Mouse (Mus musculus): ENCODE data around the gene Rab3ip.

The Rab3ip gene

DNA sequence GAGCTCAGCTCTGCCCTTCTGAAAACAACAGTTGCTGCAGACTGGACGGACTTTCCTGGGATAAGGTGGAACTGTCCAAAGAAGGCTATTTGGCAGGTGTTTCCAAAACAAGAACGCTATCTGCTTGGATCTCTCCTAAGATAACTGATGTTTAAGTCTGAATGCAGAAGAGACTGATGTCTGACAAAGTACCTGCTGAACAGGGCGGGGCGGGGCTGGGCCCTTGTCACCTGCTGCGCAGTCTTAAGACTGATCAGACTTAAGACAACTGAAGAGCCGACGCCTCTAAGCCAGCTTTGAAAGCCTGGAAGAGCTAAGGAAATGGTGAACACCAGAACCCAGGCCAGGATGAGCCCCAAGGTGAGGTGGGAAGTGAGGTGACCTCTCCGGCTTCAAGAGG lies 29.9 kb downstream of the Rab3ip start:
- 95% methylated on average over 8 of the region's 8 CpGs for WGBS

DNA sequence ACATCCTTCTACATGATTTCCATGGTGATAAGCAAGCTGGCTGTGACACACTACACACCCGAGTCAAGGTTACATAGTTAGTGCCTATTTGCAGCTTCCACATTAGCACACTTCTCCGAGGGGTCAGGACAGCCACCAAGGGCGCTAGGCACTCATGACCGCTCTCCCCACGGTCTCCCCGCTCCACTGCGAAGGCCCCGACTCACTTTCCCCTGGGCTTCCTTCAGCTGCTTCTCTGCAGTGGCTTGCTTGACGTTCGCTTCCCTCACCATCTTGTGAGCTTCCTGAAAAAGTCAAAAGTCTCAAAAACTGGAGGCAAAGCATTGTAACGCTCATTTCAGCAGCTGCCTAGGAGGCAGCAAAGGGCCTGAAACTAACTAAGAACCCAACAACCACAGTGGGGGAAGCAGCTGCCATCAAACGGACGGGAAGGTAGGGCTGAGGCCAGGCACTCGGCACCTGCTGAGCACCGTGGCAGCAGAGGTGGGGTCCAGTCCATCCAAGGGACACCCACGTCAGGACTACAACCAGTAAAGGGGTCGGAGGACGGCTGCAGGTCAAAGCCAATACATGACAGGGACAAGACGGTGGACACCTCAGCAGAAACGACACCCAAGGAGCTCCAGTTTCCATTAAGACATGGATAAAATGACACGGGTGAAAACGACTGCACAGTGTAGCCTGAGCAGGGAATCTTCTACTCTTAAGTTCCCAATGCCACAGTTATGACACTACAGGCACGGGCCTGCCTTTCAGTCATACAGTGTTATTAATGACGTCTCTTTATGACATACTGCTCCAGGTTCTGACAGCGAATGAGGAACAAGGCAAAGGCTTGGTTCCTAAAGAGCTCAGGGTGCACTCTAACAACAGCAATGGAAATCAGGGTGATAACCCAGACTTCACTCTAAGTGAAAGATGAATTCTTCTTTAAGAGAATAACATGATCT lies 30.9 kb downstream of the Rab3ip start:
- WGBS: 90% methylated on average over 25 of the region's 25 CpGs

DNA sequence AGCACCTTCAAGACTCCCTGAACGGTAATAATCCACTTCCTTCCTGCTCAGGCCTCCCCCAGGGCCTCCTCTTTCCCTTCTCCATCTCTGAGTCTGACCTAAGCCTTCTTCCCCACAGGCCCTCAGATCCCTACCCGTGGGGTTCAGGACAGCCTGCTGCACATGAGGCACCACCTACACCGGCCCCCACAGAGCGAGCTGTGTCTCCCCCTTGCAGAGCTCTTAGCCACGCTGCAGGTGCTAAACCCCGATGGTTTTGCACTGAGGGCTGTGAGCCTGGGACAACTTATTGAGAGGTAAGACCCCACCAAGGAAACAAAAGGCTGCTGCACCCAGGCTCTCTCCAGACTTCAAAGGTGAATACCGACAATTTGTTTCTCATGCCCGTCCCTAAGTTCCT lies 34.0 kb downstream of the Rab3ip start:
- 92% methylated on average over 8 of the region's 8 CpGs for WGBS

DNA sequence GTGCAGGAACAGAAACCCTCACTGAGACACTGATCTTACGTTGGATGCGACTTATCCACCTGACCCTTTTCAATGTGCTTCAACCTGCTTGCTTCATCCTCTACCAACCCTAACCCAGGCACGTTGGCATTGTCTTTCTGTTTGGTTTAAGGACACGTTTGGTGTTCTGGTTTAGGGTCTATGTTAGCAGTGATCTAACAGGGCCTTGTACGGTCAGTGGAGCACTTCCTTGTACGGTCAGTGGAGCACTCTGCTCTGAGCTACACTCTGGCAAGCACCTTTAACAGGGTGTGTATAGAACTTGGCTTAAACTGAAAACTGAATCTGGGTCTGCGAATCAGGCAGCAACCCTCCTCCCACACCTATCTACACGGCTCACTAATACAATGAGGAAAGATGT lies 35.3 kb downstream of the Rab3ip start:
- WGBS: 97% methylated on average over 8 of the region's 8 CpGs

DNA sequence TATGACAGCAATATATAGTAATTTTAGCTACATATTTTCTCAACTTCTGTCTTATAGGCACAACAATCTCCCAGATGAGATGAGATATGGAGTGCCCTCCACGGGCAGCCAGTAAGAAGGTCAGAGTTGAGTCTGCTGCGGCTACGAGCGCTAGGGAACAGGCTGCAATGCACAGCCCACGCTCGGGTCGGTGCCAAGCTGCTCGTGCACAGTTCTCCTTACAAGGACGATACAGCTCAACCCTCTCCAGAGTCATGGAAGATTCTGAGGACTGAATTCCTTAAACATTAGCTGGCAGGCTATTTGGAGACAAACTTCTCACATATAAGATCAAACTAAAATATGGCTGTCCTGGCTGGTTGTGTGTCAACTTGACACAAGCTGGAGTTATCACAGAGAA lies 36.0 kb downstream of the Rab3ip start:
- WGBS: 72% methylated on average over 9 of the region's 9 CpGs

DNA sequence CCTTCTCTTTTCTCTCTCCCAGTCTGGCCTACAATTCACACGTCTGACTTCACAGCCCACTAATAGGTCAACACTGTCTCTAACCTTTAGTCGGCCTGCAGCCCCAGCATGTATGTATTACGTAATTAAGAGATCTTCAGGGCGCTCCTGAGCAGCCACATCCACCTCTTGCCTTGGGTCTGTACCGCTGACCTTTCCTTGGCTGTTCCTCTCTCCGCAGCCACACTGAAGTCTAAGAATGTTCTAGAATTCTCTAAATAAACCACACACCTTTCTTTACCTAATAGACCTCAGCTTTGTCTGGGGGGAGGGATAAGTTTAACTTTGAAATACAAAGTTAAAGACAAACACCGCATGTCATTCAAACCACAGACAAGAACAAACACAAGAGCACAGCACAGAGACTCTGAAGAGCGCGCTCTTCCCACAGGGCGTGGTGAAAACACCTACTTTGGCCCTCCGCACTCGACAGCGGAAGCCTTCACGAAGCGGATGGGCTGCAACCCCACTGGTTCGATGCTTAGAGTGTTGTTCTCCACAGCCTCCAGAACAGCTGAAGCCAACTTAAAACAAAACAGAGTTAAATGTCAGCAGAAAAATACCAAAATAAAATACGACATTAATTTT lies 36.8 kb downstream of the Rab3ip start:
- WGBS: 94% methylated on average over 17 of the region's 17 CpGs

DNA sequence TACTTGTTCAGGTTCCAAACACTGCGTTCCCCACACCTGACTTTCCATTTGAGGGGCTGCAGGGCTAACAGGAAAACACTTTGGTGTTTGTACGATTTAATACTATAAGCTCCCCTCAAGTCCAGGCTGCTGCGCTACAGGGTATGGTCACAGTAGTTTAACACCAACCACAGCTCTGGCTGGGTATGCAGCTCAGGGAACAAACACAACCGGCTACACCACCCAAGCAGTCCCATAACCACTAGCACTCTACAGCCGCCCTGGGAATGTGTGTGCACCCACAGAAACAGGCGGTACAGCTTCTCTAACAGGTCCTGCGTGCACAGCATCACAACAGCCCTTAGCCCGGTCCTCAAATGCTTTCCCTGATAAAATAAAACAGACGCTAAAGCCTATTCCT lies 37.7 kb downstream of the Rab3ip start:
- WGBS: 96% methylated on average over 9 of the region's 9 CpGs

DNA sequence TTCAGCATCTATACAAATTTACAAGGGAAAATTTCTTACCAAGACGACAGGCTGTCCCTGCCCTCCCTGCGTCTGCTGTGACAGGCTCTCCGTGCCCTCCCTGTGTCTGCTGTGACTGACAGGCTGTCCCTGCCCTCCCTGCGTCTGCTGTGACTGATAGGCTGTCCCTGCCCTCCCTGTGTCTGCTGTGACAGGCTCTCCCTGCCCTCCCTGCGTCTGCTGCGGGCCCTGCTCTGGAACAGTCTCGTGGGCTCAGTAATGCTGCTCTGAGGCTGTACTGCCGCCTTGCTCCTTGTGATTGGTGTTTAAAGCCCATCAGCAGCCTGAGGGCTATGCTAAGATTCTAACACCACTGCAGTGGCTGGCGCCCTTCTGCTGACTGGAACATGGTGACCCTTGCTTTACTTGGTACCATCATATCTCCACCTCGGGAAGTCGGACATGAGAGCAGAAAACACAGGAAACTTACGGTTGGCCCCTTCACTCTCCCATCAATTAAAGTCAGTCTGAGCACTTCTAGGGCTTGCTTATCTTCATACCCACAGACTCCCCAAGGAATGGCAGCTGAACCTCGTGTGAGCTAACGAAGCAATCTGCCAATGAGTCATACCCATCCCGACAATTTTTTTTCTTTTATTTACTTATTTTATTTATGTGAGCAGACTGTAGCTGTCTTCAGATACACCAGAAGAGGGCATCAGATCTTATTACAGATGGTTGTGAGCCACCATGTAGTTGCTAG lies 41.5 kb downstream of the Rab3ip start:
- WGBS: 80% methylated on average over 15 of the region's 15 CpGs

DNA sequence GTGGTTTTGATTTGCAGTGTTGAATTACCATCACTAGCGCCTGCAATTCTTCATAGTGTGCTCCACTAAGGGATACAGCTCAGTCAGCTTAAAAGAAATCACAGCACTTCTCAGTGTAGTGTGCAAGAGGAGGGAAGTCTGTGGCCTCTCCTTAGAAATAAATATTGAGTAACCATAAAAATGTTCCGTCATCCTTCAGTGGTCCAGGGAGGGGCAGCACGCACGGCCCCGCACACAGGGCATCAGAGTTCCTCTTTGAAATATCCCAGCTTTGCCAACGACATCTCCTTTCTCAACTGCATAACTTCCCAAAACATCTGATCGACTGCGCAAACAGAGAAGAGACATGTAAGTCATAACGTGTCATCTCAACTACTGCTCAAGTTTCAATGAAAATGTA lies 43.8 kb downstream of the Rab3ip start:
- WGBS: 90% methylated on average over 9 of the region's 9 CpGs

DNA sequence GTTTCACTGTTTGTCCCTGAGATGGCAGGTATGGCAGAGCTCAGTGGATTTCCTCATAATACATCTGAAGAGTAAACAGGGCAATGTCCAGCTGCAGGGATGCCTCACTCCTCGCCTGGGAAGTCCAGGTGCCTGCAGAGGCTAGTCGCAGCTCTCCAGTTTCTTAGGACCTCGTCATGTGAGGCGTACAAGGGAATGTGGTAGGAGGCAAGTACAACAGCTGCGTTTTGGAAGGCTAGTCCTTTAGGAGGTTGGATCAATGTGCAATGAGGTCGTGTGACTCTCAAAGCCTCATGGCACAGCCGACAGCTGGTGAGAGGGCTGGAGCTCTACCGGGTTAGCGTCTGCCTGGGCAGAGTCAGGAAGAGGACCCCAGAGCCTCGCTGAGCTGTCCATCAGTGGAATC lies 46.1 kb downstream of the Rab3ip start:
- 87% methylated on average over 10 of the region's 10 CpGs for WGBS

DNA sequence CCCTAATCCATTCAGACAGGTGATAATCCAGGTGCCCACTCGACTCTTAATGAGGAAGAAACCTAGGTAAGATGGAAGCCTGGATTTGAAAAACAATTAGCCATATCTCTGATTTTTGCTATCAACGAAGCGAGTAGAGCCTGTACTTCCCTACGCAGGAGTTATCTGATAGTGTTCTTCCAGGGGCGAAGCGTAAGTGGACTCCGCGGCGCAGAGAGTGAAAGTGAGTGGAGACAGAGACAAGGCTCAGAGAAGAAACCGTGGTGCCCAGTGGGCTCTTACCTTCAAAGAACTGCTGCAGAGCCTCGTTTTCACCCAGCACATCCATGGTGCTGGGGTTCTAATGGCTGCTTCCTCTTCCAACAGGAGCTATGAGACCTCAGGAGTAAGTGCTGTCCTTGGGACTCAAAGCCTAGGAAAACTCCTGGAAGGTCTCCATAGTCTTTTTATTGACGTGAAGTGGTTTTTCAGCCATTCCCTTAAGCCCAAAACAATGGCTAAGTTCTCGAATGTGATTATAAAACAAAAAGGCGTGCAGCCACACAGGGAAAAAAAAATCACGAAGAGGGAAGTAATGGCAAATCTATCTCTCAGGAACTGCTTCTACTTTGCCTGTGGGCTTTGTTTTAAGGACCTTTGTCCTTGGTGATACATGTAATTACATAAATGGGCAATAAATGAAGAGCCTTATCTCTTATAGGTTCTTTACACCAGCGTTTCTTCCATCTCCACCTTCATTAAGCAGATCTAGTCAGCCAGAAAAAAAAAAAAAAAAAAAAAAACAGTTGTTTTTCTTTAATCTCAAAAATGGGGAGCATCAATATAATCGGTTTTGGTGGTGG lies 54.0 kb downstream of the Rab3ip start, which contains the start of gene Myrfl:
Myrfl (minus strand) TSS at position 584 of the 842 bp plus-strand sequence.
- WGBS: 83% methylated on average over 17 of the region's 17 CpGs

DNA sequence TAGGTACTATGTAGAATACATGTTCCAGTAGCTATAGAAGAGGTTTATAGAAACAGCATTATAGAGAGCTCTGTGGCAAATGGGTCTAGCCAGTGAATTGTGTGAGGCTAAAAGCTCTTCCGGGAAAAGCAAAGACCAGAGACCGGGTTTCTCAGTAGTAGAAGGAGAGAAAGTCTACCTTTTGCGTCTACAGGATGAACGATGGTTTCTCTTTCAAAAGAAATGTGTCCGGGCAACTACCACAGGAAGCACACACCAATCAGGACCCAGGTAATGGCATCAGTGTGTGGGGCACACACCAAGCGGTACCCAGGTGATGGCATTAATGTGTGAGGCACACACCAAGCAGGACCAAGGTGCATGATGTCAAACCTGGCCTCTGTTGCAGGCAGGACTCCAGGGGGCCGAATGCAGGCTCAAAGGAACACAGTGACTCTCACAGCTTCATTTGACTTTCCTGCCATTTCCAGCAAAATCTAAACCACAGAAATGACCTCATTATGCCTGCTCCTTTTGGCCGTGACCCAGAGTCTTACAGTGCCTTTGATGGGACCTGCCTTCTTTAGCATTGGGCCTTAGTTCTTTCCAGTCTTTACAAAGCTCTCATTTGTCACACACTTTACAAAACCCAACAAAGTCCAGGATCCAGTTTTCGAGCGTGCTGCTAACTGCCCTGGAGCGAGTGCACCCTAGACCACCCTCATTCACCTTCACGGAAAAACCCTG lies 55.3 kb downstream of the Rab3ip start:
- WGBS: 80% methylated on average over 12 of the region's 12 CpGs

DNA sequence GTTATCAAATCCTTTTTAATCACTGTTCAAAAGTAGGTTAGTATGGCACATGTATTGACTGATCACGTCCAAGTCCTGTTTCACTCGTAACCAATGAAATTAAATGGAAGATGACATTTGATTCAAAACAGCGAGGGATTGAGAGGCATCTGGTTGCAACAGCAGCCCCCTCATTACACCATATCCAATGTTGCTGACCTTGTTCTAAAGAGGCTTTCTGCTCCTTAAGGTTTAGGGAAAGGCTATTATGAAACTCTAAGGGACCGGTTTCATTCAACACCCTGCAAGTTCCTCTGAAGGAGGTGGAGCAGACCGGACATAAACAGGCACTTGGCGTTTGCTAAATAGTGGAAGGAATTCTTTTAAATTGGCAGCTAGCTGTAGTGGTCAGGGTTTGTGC lies 56.0 kb downstream of the Rab3ip start:
- 72% methylated on average over 6 of the region's 6 CpGs for WGBS

DNA sequence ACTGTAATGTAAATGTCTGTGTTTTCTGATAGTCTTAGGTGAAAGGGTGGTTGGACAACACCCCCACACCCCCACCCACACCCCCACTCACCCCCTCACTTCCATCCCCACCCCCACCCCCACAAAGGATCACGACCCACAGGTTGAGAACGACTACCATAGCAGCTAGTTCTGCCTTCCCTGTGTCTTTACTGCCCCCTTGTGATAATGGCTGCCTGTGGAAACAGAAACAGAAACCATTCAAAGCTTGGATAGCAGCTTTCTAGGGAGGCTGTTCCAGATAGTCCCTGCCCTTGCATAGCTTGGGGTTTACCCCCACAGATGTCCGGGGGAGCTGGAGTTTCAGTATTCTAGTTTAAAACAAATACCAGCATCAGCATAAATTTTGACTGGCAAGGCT lies 56.8 kb downstream of the Rab3ip start:
- 13% methylated on average over 3 of the region's 3 CpGs for WGBS

DNA sequence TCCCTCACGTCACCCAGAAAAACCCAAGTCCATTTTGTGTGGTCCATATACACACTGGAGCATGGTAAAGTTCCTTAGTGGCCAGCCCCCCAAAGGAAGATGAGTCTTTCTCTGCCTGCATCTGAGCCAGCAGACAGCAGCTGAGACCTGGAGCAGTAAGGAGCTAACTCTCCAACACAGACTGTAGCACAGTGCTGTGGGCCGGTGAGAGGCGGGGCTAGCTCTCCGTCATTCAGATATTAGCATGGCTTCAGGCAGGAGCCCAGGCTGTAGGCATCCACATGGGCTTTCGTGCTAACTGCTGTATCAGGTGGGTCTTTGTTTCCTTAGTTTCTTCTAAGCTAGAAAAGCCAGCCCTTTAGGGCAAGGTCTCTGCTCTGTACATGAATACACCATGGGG lies 60.0 kb downstream of the Rab3ip start:
- WGBS: 65% methylated on average over 5 of the region's 5 CpGs

DNA sequence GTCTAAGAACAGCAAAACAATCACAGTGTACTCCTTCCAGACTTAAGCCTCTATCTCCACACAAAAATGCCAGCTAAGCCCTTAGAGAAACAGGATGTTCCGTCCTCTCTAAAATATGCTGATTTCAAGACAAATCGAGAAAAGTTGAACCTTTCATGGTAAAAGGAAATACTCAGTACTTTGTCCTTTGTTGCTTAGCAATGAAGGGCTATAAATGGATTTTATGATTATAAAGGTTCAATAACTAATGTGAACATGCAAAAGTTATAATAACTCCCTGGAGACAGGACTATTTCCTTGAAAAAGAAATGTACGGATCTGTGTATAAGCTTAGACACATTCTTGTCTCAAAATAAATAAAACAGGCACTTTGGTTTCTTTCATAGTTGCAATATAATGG lies 66.0 kb downstream of the Rab3ip start:
- 70% methylated on average over 3 of the region's 3 CpGs for WGBS

DNA sequence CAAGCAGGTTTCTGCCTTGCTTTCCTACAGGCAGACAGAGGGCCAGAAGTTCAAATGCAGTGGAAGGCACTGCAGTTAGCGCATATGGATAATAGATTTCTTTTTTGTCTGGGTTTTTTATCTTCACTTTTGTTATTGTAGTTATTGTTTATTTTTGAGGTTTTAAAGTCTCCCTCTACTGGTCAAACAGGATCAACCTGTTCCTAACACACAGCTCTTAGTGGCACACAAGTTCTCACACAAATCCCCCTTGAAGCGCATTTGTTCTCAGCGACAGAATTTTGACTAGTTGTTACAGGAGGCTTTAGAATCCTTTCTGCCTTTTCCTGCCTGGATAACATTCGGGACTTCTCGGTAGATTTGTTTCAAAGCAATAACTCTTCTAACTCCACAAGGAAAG lies 67.0 kb downstream of the Rab3ip start:
- 61% methylated on average over 5 of the region's 5 CpGs for WGBS

DNA sequence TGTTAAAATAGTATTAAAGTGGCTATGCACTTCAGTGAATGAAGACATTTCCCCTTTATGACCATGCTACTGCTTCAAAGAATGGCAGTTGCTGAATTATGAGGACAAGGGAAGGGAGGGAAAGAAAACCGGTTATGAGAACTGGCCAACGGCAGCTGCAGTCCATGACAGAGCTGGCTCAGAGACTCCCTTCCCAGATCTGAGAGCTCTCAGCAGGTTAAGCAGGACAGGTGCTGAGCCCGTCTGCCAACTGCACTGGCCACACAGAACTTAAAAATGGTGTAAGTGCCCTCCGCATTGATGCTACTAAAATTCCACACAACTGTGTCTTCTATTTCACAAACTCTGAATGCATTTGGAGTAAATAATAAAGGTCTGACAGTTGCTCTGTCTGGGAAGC lies 73.1 kb downstream of the Rab3ip start:
- 84% methylated on average over 4 of the region's 4 CpGs for WGBS

DNA sequence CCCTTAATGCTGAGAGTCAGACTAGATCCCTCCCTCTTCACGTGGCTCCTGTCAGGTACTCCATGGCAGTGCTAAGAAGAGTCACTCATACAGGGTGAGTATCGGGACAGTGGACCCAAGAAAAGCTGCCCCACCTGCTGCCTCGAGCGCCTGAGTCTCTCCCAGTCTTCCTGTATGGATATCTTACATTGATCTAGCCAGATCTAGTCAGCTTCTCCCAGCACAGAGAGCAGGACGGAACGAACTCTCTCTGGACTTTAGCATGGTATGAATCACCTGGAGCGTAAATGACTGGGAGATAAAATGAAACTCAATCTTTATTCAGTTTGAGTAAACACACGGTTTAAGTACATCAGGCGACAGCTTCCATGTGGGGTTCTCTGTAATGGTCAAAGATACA lies 76.1 kb downstream of the Rab3ip start:
- 93% methylated on average over 9 of the region's 9 CpGs for WGBS

DNA sequence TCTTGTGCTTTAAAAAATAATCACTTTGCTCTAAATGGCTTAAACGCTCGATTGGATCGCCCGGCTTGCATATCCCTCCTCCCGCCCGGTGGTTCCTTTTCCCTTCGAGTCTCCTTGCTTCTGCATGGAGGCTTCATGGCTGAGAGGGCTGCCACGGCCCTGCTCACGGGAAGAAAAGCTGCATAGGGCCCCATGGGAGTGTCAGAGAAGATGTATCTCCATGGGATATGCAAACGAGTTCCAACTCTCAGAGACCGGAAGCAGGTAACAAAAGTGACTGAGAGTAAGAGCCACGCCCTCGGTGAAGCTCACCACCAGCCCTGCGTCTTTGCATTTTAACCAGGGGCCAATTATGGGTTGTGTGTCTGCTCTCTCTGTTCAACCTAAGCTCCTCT lies 78.6 kb downstream of the Rab3ip start:
- 55% methylated on average over 14 of the region's 14 CpGs for WGBS

Data from cerebral cortex, adult 2 months (tissue).